Mouse (Mus musculus) 416B (cell line): ENCODE measurements around the gene Zfp995.
A peak's percentile ranks its signal among the peaks of the same experiment; 100 is the strongest.
"Not testable (repeated sequence)": the region's sequence is repeated elsewhere in the genome, so short reads cannot be mapped to it uniquely, and the experiment has no call there.

Experiments used
- DNase-seq: peaks from one replicate; pipeline ENCODE4 v3.0.0; 2011; ENCODE audit warnings: low read depth

The Zfp995 gene

GRCm38 (mm10) chr17:21909456-21910052, at the start of gene Zfp995:
Gene Zfp995, minus strand, starts transcription at chr17:21909926.
- DNase-seq: not testable (repeated sequence)

- no peak for DNase-seq
Observed at GRCm38 (mm10) chr17:21909039-21909438, 687 bp downstream of the Zfp995 start.

GRCm38 (mm10) chr17:21871256-21871655, 38.5 kb downstream of the Zfp995 start:
- no peak for DNase-seq

GRCm38 (mm10) chr17:21846322-21846582, 63.5 kb downstream of the Zfp995 start:
- DNase-seq: not testable (repeated sequence)

- DNase-seq: no peak
Observed at GRCm38 (mm10) chr17:21845545-21846321, 64.0 kb downstream of the Zfp995 start, which contains the start of gene Zfp820. Gene Zfp820, minus strand, starts transcription at chr17:21845772.

GRCm38 (mm10) chr17:21838510-21838909, 71.2 kb downstream of the Zfp995 start:
- DNase-seq: peak; percentile 67
